Mouse (Mus musculus): Measurements from ENCODE around the gene Zfp974. TPM values are rescaled to one million over a fixed set of nuclear protein-coding genes. Genes with fewer than 3 reads are reported as not detected.
"Not testable (repeated sequence)": the region's sequence is repeated elsewhere in the genome, so short reads cannot be mapped to it uniquely, and the experiment has no call there.

The Zfp974 gene
- total and polyA plus RNA-seq, 3 experiments = 1.4 to 2.0 TPM; not detected in 1

DNA sequence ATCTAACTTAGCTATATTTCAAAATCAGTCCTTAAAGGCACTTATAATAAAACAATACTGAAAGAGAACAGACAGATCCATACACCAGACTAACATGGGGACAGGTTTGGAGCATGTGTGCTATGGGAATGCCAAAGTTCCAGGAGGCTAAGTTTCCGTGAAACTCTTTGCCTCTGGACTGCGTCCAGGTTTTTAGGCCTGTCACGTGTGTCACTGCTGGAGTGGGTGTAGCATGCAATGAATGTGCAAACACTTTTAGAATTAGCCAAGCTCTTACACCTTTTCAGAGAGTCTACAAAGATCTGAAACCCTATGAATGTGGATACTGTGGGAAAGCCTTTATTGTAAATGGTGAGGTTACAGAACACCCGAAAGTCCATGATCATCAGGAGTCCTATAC, 47.5 kb downstream of the Zfp974 start:
- peaks cover 0 to 12% of the 10 kb centered on the region in 2 experiments; a peak in 2 of 4 replicates for H3K36me3 ChIP-seq (ENCODE audit: control insufficient read depth in 1 of 2, insufficient read depth in 2 of 2, low read length in 2 of 2)
- H3K4me1 ChIP-seq (ENCODE audit: control insufficient read depth in 1 of 2, insufficient read depth in 2 of 2, low read length in 2 of 2) = no peaks in the 10 kb centered on the region
- no peak overlapping the region for H3K27ac ChIP-seq (ENCODE audit: control insufficient read depth, low read depth, low read length)
- no peaks in the 10 kb centered on the region for H3K27me3 ChIP-seq (ENCODE audit: control insufficient read depth in 1 of 2, insufficient read depth in 2 of 2, low read length in 2 of 2)
- H3K4me3 ChIP-seq (ENCODE audit: control insufficient read depth in 1 of 2, insufficient read depth in 1 of 2, low read depth in 2 of 2, low read length in 2 of 2) = no peak overlapping the region
- H3K79me2 ChIP-seq (ENCODE audit: control insufficient read depth, insufficient read depth, low read length, poor library complexity) = no peaks in the 10 kb centered on the region
- TF ChIP-seq USF1 (IDR thresholded peaks at IDR 0.05; ENCODE audit: low read depth, low read length) (no peak), SMC3 (IDR thresholded peaks at IDR 0.05; ENCODE audit: low read depth, low read length) (no peak), CHD1 (IDR thresholded peaks at IDR 0.05; ENCODE audit: low read depth, low read length) (no peak), NRF1 (IDR thresholded peaks at IDR 0.05; ENCODE audit: insufficient read depth, low read depth, low read length, poor library complexity, severe bottlenecking) (no peak), RAD21 (IDR thresholded peaks at IDR 0.05; ENCODE audit: low read depth, low read length) (no peak), MEF2A (IDR thresholded peaks at IDR 0.05; ENCODE audit: extremely low read depth, insufficient replicate concordance, low read depth, low read length, poor library complexity, severe bottlenecking) (no peak), MAFK (IDR thresholded peaks at IDR 0.05; ENCODE audit: borderline replicate concordance, low read depth, low read length) (no peak), ETS1 (IDR thresholded peaks at IDR 0.05; ENCODE audit: low read depth, low read length) (no peak)
- H3K9ac ChIP-seq (ENCODE audit: control insufficient read depth, low read depth, low read length, poor library complexity, severe bottlenecking) = no peak overlapping the region
- no peaks in the 10 kb centered on the region for H3K9me3 ChIP-seq (replicated peaks; ENCODE audit: insufficient read depth, low read length)
- no peak for DNase-seq (ENCODE audit: low read depth, low spot score)

DNA sequence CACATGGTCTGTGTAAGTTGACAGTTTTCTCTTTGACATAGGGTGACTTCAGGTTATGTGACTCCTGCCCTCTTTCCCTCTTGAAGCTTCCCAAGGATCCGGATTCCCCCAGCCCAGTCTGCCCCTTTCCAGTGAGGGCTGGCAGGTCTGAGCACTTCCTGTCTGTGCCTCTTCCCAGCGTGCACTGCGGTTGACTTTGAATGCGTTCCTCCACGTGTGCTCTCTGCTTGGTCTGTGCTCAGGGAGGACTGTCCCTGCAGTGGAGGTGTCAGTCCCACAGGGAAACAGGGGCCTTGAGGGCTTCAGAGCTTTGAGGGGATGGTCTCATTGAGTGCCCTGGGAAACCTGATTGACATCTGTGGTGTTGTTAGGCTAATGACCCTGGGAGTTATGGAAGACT, 66.7 kb downstream of the Zfp974 start:
- H3K36me3 ChIP-seq (ENCODE audit: control insufficient read depth in 1 of 2, insufficient read depth in 2 of 2, low read length in 2 of 2); H3K9ac ChIP-seq (ENCODE audit: control insufficient read depth, low read depth, low read length, poor library complexity, severe bottlenecking); H3K27me3 ChIP-seq (ENCODE audit: control insufficient read depth in 1 of 2, insufficient read depth in 2 of 2, low read length in 2 of 2); DNase-seq (ENCODE audit: low read depth, low spot score); H3K27ac ChIP-seq (ENCODE audit: control insufficient read depth, low read depth, low read length); H3K4me1 ChIP-seq (ENCODE audit: control insufficient read depth in 1 of 2, insufficient read depth in 2 of 2, low read length in 2 of 2); H3K9me3 ChIP-seq (replicated peaks; ENCODE audit: insufficient read depth, low read length); H3K4me3 ChIP-seq (ENCODE audit: control insufficient read depth in 1 of 2, insufficient read depth in 1 of 2, low read depth in 2 of 2, low read length in 2 of 2): not testable (repeated sequence)
- H3K79me2 ChIP-seq (ENCODE audit: control insufficient read depth, insufficient read depth, low read length, poor library complexity) = peaks cover 11% of the 10 kb centered on the region

DNA sequence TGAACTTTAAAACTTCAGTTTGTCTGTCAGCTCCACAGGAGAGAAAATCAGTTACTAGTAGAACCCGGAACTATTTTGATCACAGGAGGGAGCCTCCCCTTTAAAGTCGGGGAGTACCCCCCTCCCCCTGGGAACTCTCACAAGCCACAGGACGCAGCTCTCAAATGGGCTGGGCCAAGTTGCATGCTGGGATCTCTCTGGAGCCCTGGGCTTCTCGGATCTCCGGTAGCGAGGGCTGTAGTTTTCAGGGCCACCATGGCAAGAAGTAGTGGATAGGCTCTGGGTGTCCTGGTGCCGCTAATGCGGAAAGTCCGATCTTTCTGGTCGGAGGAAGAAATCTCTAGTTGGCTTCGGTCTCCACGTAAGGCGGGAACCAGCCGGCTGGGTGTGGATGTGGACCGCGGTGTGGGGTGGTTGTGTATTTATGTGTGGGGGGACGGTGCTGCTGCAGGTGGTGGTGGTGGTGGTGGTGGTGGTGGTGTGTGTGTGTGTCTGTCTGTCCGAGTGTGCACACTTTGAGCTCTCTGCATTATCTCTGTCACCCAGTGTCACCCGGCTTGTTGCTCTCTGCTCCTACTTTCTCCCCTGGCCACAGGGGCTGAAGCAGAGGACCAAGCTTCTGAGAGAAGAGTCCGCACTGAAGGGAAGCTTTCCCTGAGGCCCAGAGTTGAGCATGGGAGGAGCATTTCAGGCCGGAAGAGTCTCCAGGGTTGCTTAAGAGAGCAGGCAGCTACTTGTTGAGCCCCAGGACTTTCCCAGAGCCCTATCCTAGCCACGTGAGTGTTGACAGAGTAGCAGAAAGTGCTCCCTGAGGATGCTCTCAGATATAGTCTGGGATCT, 68.6 kb downstream of the Zfp974 start:
- Histone ChIP-seq H3K4me1 (ENCODE audit: control insufficient read depth in 1 of 2, insufficient read depth in 2 of 2, low read length in 2 of 2) (peaks cover 5 to 9% of the 10 kb centered on the region in 2 experiments), H3K36me3 (ENCODE audit: control insufficient read depth in 1 of 2, insufficient read depth in 2 of 2, low read length in 2 of 2) (peaks cover 0 to 4% of the 10 kb centered on the region in 2 experiments; a peak in 3 of 4 replicates), H3K27me3 (ENCODE audit: control insufficient read depth in 1 of 2, insufficient read depth in 2 of 2, low read length in 2 of 2) (no peaks in the 10 kb centered on the region), H3K9me3 (replicated peaks; ENCODE audit: insufficient read depth, low read length) (no peaks in the 10 kb centered on the region), H3K27ac (ENCODE audit: control insufficient read depth, low read depth, low read length) (peak overlapping the region; percentile 98), H3K79me2 (ENCODE audit: control insufficient read depth, insufficient read depth, low read length, poor library complexity) (peaks cover 11% of the 10 kb centered on the region), H3K4me3 (ENCODE audit: control insufficient read depth in 1 of 2, insufficient read depth in 1 of 2, low read depth in 2 of 2, low read length in 2 of 2) (peak overlapping the region; percentile 82 to 85), H3K9ac (ENCODE audit: control insufficient read depth, low read depth, low read length, poor library complexity, severe bottlenecking) (peak overlapping the region; percentile 82)
- DNase-seq (ENCODE audit: low read depth, low spot score) = peak; percentile 94
- TF ChIP-seq HCFC1 (IDR thresholded peaks at IDR 0.05; ENCODE audit: low read depth, low read length) = peak; percentile 81
- TF ChIP-seq SIN3A (IDR thresholded peaks at IDR 0.05; ENCODE audit: low read length) = peak; percentile 90
- no peak for TF ChIP-seq BHLHE40 (IDR thresholded peaks at IDR 0.05; ENCODE audit: borderline replicate concordance, low read depth, low read length)
- TF ChIP-seq CTCF (IDR thresholded peaks at IDR 0.05 in 2 of 3, conservative IDR thresholded peaks at IDR 0.05 in 1 of 3; ENCODE audit: control insufficient read depth in 1 of 3, insufficient read depth in 1 of 3, low read depth in 2 of 3, low read length in 3 of 3, poor library complexity in 1 of 3, severe bottlenecking in 1 of 3) = no peak
- TF ChIP-seq POLR2AphosphoS2 (IDR thresholded peaks at IDR 0.05; ENCODE audit: low read length) = peak; percentile 65; the same call in 1 of the 2 replicates
- TF ChIP-seq EP300 (IDR thresholded peaks at IDR 0.05; ENCODE audit: low read depth in 1 of 2, low read length in 2 of 2) = peak in 1 of 2 experiments; percentile 26; a peak in 2 of 4 replicates
- 0 out of 2 replicates have a peak, but pooled peaks have one; percentile 14 for TF ChIP-seq MYC (IDR thresholded peaks at IDR 0.05; ENCODE audit: low read depth, low read length)
- peak; percentile 80 for TF ChIP-seq NELFE (IDR thresholded peaks at IDR 0.05; ENCODE audit: low read depth, low read length)
- no peak for TF ChIP-seq USF2 (IDR thresholded peaks at IDR 0.05; ENCODE audit: borderline replicate concordance in 1 of 2, insufficient read depth in 1 of 2, low read depth in 1 of 2, low read length in 2 of 2)
- TF ChIP-seq MAX (IDR thresholded peaks at IDR 0.05; ENCODE audit: low read length) = peak; percentile 62; the same call in 1 of the 2 replicates
- TF ChIP-seq ETS1 (IDR thresholded peaks at IDR 0.05; ENCODE audit: low read depth, low read length) = peak; percentile 57; the same call in 1 of the 2 replicates
- peak; percentile 55 for TF ChIP-seq ZMIZ1 (IDR thresholded peaks at IDR 0.05; ENCODE audit: low read depth, low read length)
- TF ChIP-seq JUND (IDR thresholded peaks at IDR 0.05; ENCODE audit: low read depth, low read length) = no peak
- TF ChIP-seq MEF2A (IDR thresholded peaks at IDR 0.05; ENCODE audit: extremely low read depth, insufficient replicate concordance, low read depth, low read length, poor library complexity, severe bottlenecking) = no peak
- TF ChIP-seq USF1 (IDR thresholded peaks at IDR 0.05; ENCODE audit: low read depth, low read length) = 0 out of 2 replicates have a peak, but pooled peaks have one; percentile 9
- peak; percentile 66 to 89; a peak in 3 of 4 replicates for TF ChIP-seq POLR2A (IDR thresholded peaks at IDR 0.05; ENCODE audit: control insufficient read depth in 1 of 2, insufficient read depth in 1 of 2, low read depth in 1 of 2, low read length in 2 of 2, poor library complexity in 1 of 2)
- TF ChIP-seq ELF1 (IDR thresholded peaks at IDR 0.05; ENCODE audit: low read depth, low read length) = peak; percentile 85

Data from MEL (cell line).